Mouse (Mus musculus): ENCODE measurements around the gene Alg9.

GRCm38 (mm10) chr9:50850271-50850670 is 75.5 kb downstream of the Alg9 start:
- TF ChIP-seq CTCF (IDR thresholded peaks at IDR 0.05; ENCODE audit: low read depth) (no peak), EP300 (optimal IDR thresholded peaks at IDR 0.05) (no peak)
